Mouse (Mus musculus) cerebellum, postnatal 25 days (tissue): ENCODE data around the gene 6330409D20Rik.

Source experiments
- DNase-seq, 2 experiments: peaks; one replicate each; pipeline ENCODE4 v3.0.0; 2021; ENCODE audit warnings: mixed read lengths in 2 of 2

6330409D20Rik gene

DNA sequence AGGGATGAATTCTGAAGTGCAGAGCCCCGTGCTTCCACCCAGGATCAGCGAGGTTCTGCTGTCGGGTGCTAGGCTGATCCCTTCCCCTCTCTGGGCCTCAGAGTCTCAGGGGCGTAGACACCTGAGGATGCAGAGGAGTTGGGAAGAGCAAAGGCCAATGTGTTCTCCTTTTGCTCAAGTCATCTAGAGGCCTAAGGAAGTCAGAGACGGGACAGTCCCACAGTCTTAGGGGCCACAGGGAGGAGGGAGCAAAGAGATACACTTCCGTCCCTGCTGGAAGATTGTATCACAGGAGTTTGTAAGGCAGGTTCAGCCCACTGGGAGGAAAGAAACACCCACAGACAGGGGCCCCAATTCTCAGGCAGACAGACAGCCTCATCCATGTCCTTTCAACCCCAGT, 18.8 kb downstream of the 6330409D20Rik start:
- DNase-seq, result no peak

GRCm38 (mm10) chr2:32720681-32721229, 20.1 kb downstream of the 6330409D20Rik start, which contains the start of gene Sh2d3c:
TSS of gene Sh2d3c (plus strand) at chr2:32721055.
- no peak for DNase-seq

DNA sequence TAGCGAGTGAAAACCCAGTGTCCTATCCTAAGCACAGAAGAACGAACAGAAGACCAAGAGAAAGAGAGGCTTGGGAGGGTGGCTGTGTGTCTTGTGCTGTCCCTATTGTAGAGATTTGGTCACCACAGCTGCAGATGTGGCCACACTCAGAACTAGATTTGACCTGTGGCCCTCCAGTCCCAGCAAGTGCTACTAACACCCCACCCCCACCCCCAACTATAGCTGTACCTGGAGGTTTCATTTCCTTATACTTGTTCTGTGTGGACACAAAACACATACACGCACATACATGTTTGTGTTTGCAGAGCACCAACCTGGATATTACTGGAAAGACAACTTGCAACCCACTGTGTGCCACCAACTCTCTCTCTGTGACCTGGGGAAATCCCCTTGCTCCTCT, 20.8 kb downstream of the 6330409D20Rik start:
- no peak for DNase-seq

DNA sequence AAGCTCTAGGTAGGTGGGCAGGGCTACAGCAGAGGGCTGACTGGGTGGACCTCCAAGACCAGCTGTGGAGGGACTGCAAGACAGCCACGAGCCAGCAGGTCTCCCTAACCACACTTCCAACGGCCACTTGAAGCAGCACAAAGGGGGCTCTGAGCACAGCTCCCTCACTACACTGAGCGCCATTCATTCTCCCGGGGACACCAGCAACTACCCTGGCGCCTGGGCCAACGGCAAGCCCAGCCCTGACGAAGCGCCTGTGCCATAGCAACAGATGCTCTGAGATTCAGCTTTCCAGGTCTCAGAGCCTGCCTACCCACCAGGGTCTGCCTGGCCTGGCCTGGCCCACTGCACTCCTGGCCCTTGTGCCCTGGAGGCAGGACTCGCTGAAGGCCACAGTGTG, 22.1 kb downstream of the 6330409D20Rik start:
- DNase-seq, result no peak

- no peak for DNase-seq
Observed at GRCm38 (mm10) chr2:32714987-32715425, 25.8 kb downstream of the 6330409D20Rik start.

GRCm38 (mm10) chr2:32714117-32714986, 26.5 kb downstream of the 6330409D20Rik start:
- DNase-seq, result no peak

GRCm38 (mm10) chr2:32712934-32713817, 27.6 kb downstream of the 6330409D20Rik start, which contains the start of gene Cdk9:
TSS of gene Cdk9 (minus strand) at chr2:32713076.
- DNase-seq, result peak; percentile 96 to 98

GRCm38 (mm10) chr2:32712586-32712933, 28.3 kb downstream of the 6330409D20Rik start:
- DNase-seq, result peak in 1 of 2 experiments; percentile 97

DNA sequence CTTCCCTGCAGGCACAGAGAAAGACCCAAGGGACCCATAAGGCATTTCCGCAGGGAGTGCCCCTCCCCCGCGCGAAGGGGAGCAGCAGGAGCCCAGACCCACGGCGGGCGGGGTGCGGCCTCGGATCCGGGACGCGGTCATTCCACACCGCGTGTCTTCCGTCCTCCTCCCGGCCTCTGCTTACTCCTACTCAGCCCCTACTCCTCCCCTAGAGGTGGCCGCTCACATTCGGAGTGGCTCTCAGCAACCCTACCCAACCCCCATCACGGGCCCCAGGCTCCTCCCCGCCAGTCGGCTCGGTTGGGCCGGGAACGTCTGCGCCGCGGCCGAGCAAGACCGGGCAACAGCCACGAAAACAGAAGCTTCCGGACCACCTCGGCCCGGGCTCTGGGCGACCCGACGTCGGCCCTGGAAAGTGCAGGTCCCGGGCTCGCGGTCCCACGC, 28.7 kb downstream of the 6330409D20Rik start:
- DNase-seq, result peak in 1 of 2 experiments; percentile 68

DNA sequence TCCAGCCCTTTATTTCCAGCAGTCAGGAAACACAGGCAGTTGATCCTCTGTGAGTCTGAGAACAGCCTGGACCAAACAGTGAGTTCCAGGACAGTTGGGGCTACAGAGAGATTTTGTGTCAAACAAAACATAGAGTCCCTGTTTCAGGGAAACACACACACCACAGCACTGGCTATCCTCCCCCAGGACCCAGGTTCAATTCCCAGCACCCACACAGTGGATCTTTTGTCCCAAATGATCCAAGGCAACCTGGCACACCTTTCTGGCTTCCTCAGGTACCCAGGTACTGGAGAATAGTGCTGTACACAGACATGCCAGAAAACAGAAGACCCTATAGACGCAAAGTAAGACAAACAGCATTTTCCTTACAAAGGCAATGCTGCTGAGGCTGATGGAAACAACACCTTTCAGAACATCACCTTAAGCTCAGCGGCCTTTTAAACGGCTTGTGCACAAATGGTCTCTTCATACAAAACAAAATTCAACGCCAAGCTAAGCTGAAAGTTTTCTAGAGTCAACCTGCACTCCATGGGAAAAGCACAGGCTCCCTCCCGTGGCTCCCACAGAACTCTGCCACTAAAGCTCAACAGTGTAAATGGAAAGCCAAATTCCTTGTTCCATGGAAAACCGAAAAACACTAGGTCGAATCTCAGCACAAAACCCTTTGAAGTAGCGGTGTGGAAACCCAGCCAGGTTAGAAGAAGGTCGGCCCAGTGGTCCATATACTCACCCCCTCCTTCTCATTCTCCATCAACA, 29.3 kb downstream of the 6330409D20Rik start:
- no peak for DNase-seq

DNA sequence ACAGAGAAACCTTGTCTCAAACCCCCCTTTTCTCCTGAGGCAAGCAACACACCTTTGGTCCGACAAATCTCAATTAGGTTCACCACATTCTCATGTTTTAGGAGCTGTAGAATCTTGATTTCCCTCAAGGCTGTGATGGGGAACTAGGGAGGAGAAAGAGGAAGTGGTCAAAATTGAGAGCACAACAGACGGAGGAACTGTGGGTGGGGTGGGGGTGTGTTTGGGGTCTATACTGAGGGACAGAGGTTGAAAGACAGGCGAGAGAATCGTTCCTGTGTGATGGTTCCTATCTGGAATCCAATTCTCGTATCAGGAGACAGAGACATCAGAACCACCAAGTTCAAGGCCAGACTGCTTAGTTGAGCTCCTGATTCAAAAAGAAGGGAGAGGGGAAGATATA, 30.4 kb downstream of the 6330409D20Rik start:
- DNase-seq, result no peak

DNA sequence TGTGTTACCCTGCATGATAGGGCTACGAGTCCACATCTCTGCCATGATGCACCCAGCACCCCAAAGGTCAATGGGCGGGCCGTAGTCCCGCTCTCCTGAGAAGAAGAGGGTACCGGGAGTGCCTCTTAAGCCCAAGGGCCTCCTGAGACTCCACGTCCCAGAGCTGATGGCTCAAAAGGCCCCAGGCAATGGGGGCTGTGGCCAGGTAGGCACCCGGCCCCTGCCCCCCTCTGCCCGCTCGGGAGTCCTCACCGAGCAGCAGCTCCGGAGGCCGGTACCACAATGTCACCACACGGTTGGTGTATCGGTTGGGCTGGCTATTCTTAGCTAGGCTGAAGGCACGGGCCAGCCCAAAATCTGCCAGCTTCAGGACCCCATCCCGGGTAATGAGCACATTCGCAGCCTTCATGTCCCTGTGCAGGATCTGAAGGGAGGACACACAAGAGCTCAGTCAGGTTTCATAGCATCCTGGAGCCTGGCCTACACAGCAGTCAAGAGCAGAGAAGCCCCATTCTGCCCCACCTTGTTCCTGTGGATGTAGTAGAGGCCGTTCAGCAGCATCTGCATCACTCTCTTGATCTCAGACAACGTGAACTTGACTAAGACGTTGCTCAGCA, 31.2 kb downstream of the 6330409D20Rik start:
- DNase-seq, result peak in 1 of 2 experiments; percentile 36

DNA sequence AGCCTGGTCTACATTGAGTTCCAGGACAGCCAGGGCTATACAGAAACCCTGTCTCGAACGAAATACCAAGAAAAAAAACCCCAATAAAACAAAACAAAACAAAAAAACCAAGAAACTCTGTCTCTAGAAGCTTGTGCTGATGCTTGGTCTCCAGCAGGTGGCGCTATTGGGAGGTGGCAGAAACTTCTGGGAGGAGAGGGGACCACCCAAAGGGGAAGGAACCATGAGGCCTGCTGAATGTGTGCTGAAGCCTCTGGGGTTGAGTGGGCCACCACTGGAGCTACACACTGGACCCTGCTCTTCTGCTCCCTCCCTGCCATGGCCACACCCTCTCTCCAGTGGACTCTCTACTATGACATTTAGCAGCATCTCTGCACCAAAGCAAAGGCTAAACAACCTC, 32.2 kb downstream of the 6330409D20Rik start:
- DNase-seq, result peak; percentile 44 to 70

- no peak for DNase-seq
Observed at GRCm38 (mm10) chr2:32706971-32707370, 33.8 kb downstream of the 6330409D20Rik start.

DNA sequence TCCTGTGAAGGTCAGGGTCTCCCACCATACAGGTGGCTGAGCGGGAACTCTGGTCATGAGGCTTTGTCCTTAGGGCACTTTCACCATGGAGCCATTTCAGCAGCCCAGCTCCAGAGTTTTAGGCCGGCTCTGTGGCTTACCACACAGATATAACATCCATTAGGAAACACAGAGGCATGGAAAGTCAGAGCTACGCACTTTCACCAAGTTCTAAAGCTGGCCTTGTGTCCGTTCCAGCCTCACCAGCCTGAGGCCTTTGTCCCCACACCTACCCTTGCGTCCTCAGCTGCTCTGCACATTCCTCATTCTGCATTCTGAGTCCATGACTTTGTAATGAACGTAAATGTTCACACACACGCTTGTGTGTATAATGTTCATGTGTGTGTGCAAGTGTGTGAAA, 35.8 kb downstream of the 6330409D20Rik start:
- DNase-seq, result no peak

GRCm38 (mm10) chr2:32704021-32704421, 36.8 kb downstream of the 6330409D20Rik start, which contains the start of gene Fpgs:
TSS of gene Fpgs (minus strand) at chr2:32704145.
- no peak for DNase-seq

DNA sequence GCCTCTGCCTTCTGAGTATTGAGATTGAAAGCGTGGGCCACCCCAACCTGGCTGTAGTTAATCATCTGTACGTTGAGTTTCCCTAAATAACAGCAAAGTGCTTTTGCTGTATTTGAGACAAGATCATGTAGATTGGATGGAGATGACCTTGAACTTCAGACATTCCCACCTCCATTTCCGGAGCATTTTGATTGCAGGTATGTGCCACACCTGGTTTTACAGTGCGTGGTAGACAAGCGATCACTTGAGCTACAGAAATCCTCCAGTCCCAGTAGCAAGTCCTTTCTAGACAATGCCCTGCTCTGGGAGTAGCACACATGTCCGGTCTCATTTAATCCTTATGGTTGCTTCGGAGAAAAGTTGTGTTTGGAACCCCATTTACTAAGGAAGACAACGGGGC, 37.8 kb downstream of the 6330409D20Rik start:
- no peak for DNase-seq

DNA sequence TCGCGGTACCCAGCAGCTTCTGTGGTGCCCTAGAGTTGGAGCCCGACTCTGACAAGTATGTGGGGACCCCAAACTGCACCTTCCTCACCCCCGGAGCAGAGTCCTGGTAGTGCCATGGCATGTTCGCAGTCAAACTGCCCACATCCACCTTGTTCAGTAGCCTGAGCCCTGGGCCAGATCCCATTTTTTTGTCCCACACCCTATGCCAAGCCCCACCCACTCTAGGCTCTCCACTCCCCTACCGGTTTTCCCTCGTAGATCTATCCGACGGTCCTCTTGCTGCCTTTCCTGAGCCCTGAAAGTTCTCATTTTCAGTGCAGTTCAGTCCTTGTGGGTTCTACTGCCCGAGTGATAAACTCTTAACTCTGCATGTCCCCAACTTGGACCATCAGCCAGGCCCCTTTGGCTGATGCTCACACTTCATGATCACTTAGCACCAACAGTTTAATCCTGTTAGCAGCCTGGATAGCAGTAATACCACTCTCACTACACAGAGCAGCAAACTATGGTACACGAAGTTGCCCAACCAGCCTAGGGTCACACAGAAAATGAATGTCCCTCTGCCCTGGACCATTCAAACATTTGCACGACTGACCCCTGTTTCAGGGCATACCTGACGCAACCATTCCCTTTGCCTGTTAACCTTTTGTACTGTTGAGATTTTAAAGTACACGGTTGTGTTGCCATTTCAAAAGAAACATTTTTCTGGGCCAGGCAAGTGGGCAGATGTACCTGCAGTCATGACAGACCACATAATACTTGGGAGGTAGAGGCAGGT, 39.7 kb downstream of the 6330409D20Rik start:
- no peak for DNase-seq

GRCm38 (mm10) chr2:32699680-32700079, 41.1 kb downstream of the 6330409D20Rik start:
- DNase-seq, result no peak

DNA sequence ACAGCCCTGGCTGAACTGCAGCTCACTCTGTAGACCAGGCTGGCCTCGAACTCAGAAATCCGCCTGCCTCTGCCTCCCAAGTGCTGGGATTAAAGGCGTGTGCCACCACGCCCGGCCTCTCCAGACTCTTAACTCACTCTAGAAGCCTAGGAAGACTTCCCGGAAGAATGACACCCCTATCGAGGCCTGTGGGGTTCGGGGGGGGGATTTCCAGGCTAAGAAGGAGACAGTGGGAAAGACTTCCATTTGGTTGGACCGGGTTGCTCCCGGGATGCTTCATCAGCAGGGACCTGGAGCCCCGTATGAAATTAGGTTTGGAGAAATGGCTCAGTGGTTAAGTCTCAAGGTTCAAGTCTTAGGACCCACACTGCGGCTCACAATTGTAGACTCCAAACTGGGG, 46.1 kb downstream of the 6330409D20Rik start:
- no peak for DNase-seq
